In the genomic region with DNA sequence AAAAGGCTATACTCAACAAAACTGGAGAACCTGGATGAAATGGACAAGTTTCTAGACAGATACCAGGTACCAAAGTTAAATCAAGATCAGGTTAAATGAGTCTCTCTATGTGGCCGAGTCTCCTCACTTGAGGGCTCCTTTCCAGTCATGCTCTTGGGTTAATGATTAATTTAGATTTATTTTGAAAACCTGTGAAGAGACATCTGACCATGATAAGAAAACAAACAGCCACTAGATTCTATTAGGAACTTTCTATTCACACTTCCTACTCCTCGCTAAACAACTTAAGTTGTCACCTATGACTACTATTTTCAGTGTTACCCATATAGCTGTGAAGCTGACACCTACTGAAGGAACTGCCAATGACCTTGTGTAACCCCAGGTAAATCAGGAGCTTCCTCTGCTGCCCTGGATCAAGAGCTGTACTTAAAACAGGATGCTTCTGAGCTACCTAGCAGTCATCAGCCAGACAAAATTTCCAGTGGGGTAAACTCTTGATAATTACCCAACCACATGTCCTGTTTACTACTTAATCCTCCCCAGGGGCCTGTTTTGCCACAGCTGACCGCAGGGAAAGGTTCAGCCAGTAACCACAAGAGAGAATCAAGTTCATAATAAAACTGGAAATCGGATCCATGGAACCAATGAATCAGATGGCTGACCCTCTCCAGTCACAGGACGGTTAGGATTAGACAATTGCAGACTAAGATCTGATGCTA, we compare ENCODE assay signal across 21 mouse cellular contexts. TPM values are rescaled to one million over a fixed set of nuclear protein-coding genes. Genes with fewer than 3 reads are reported as not detected.
DNase-seq lines count a peak whose midpoint lies in the region; ATAC-seq and TF ChIP-seq lines count a peak whose summit lies in the region.
"Had no signal": no experiment of that assay in that cellular context is flagged by ENCODE, and none has a peak within 500 bp of the region (broad histone marks: within the 10 kb centered on the region; RNA-seq: fewer than 3 reads in every experiment).

No protein-coding gene starts in this region.

- peak; percentile 29 for DNase-seq in intestine, embryonic 14.5 days (ENCODE audit: low spot score)
- DNase-seq in liver, adult 2 months (ENCODE audit: extremely low read depth, low read depth, low spot score), result peak; percentile 63
- DNase-seq in liver, result no peak
- peak; percentile 47 for DNase-seq in adipocyte (ENCODE audit: low spot score)
- DNase-seq in testis, postnatal 10 days (ENCODE audit: low spot score), result no peak
- no peak for DNase-seq in layer of hippocampus, postnatal 14 days (ENCODE audit: low spot score in 2 of 2)
- DNase-seq: adrenal gland, adult 8-10 months; cerebellum, adult 11 months; cerebellum, postnatal 36 days; left cerebral cortex, postnatal 4 days; liver, embryonic 13.5 days; lung, embryonic 14.5 days; lung, postnatal 4 days; retina, postnatal 1 day had no signal

- no peak for ATAC-seq in intestine, embryonic 14.5 days (replicated peaks; ENCODE audit: low FRiP score, low TSS enrichment, low read depth)
- ATAC-seq in intestine, postnatal 0 days, result no peak
- ATAC-seq: forebrain, embryonic 16.5 days; hindbrain, embryonic 16.5 days had no signal

- H3K27ac ChIP-seq in intestine, embryonic 14.5 days (ENCODE audit: low read depth), result no peak overlapping the region
- H3K27ac ChIP-seq in intestine, postnatal 0 days (ENCODE audit: low read depth, low read length), result no peak overlapping the region
- no peak overlapping the region for H3K27ac ChIP-seq in liver, adult 2 months (replicated peaks; ENCODE audit: insufficient read depth, low read depth, low read length)
- H3K27ac ChIP-seq: embryonic facial prominence, embryonic 15.5 days; heart, embryonic 15.5 days; liver, embryonic 13.5 days; midbrain, embryonic 10.5 days had no signal

- no peak overlapping the region for H3K4me3 ChIP-seq in intestine, embryonic 14.5 days (ENCODE audit: low read depth, low read length)
- H3K4me3 ChIP-seq in intestine, postnatal 0 days (ENCODE audit: low read depth, low read length), result no peak overlapping the region
- no peak overlapping the region for H3K4me3 ChIP-seq in liver, adult 2 months (ENCODE audit: insufficient read depth, low read depth, low read length)
- H3K4me3 ChIP-seq: embryonic facial prominence, embryonic 15.5 days; heart, embryonic 15.5 days; liver, embryonic 13.5 days; midbrain, embryonic 10.5 days had no signal

- H3K4me2 ChIP-seq in intestine, embryonic 14.5 days (ENCODE audit: low read length), result no peak overlapping the region
- H3K4me2 ChIP-seq in intestine, postnatal 0 days (replicated peaks; ENCODE audit: low read depth), result no peak overlapping the region
- H3K4me2 ChIP-seq: embryonic facial prominence, embryonic 15.5 days; heart, embryonic 15.5 days; liver, embryonic 13.5 days; lung, embryonic 14.5 days had no signal

- no peaks in the 10 kb centered on the region for H3K79me2 ChIP-seq in liver, adult 2 months (ENCODE audit: control insufficient read depth, insufficient read depth, low read length)

- no peak for TF ChIP-seq POLR2A in liver, adult 2 months (IDR thresholded peaks at IDR 0.05; ENCODE audit: extremely low read depth, insufficient read depth, low read length)

- H3K4me1 ChIP-seq in intestine, embryonic 14.5 days (replicated peaks; ENCODE audit: control insufficient read depth, insufficient read depth, low read length), result no peaks in the 10 kb centered on the region
- no peaks in the 10 kb centered on the region for H3K4me1 ChIP-seq in intestine, postnatal 0 days (replicated peaks; ENCODE audit: control insufficient read depth, insufficient read depth, low read length)
- no peaks in the 10 kb centered on the region for H3K4me1 ChIP-seq in liver, adult 2 months (ENCODE audit: control insufficient read depth, insufficient read depth, low read length)
- H3K4me1 ChIP-seq: embryonic facial prominence, embryonic 15.5 days; heart, embryonic 15.5 days; liver, embryonic 13.5 days; midbrain, embryonic 10.5 days had no signal

- H3K27me3 ChIP-seq in intestine, embryonic 14.5 days (replicated peaks; ENCODE audit: control insufficient read depth, insufficient read depth, low read length), result no peaks in the 10 kb centered on the region
- no peaks in the 10 kb centered on the region for H3K27me3 ChIP-seq in intestine, postnatal 0 days (replicated peaks; ENCODE audit: control insufficient read depth, insufficient read depth, low read length)
- H3K27me3 ChIP-seq in liver, adult 2 months (ENCODE audit: control insufficient read depth, insufficient read depth, low read length), result no peaks in the 10 kb centered on the region
- H3K27me3 ChIP-seq: embryonic facial prominence, embryonic 15.5 days; heart, embryonic 15.5 days; liver, embryonic 13.5 days had no signal

- no peaks in the 10 kb centered on the region for H3K9me3 ChIP-seq in intestine, embryonic 14.5 days (ENCODE audit: control insufficient read depth, low read length)
- no peaks in the 10 kb centered on the region for H3K9me3 ChIP-seq in intestine, postnatal 0 days (ENCODE audit: control insufficient read depth)
- H3K9me3 ChIP-seq: embryonic facial prominence, embryonic 15.5 days; G1E; heart, embryonic 15.5 days; liver, embryonic 13.5 days; midbrain, embryonic 10.5 days had no signal

- no peak overlapping the region for H3K9ac ChIP-seq in intestine, embryonic 14.5 days (ENCODE audit: low read length)
- no peak overlapping the region for H3K9ac ChIP-seq in intestine, postnatal 0 days (ENCODE audit: low read depth, low read length)
- no peak overlapping the region for H3K9ac ChIP-seq in liver, adult 2 months (ENCODE audit: low read depth, low read length)
- H3K9ac ChIP-seq: embryonic facial prominence, embryonic 15.5 days; heart, embryonic 15.5 days; liver, embryonic 13.5 days; lung, embryonic 14.5 days had no signal

- no peak for TF ChIP-seq CTCF in intestine, postnatal 0 days (IDR thresholded peaks at IDR 0.05; ENCODE audit: low read depth)
- no peak for TF ChIP-seq CTCF in liver, adult 2 months (IDR thresholded peaks at IDR 0.05; ENCODE audit: low read depth, low read length)

- 69% methylated on average over 5 of the region's 5 CpGs for WGBS in intestine, embryonic 14.5 days
- WGBS in intestine, postnatal 0 days, result 59% methylated on average over 5 of the region's 5 CpGs
- 60% methylated on average over 5 of the region's 5 CpGs for WGBS in liver, adult 2 months

- no peaks in the 10 kb centered on the region for H3K36me3 ChIP-seq in intestine, embryonic 14.5 days (ENCODE audit: control insufficient read depth, insufficient read depth, low read length)
- H3K36me3 ChIP-seq in intestine, postnatal 0 days (ENCODE audit: control insufficient read depth, insufficient read depth), result no peaks in the 10 kb centered on the region
- H3K36me3 ChIP-seq in liver, adult 2 months (ENCODE audit: control insufficient read depth, insufficient read depth, low read length), result no peaks in the 10 kb centered on the region
- H3K36me3 ChIP-seq: embryonic facial prominence, embryonic 15.5 days; G1E; heart, embryonic 15.5 days; liver, embryonic 13.5 days; midbrain, embryonic 10.5 days had no signal

RNA-seq across cellular contexts. Expression of a gene that starts 48.5 kb away (rescaled TPM):
- polyA plus RNA-seq in intestine, embryonic 14.5 days (2014; fragmentation: Nextera tagmentation; extraction: Ambion mirVana), result 4.1 and 5.6 TPM in 2 replicates
- 2.2 and 3.1 TPM in 2 replicates for polyA plus RNA-seq in intestine, postnatal 0 days (2015; fragmentation: Nextera tagmentation; extraction: Ambion mirVana)
- 5.2 and 7.3 TPM in 2 replicates for total RNA-seq in liver, adult 2 months (2014; rRNA removed)
- polyA plus RNA-seq in liver, adult 2 months (2012; rRNA removed), result 3.8 and 9.1 TPM in 2 replicates
- 10 to 100 TPM; 49.5 to 50.4 TPM for total RNA-seq in layer of hippocampus, postnatal 14 days (2021)
- polyA plus RNA-seq: G1E had no signal

Comparison
In these comparisons a context has a peak if more than half of its experiments do, and no peak if none do; other contexts are left out.
1. DNase-seq: peak in intestine, embryonic 14.5 days (single experiment), liver, adult 2 months (single experiment) and adipocyte (single experiment); none in liver (single experiment), testis, postnatal 10 days (single experiment) and layer of hippocampus, postnatal 14 days (0 of 2).